In genomic region chr14:16248135-16248534, GRCm38 (mm10) we compare ENCODE assay signal across 9 mouse cellular contexts. TPM values are rescaled to one million over a fixed set of nuclear protein-coding genes. Genes with fewer than 3 reads are reported as not detected.
DNase-seq lines count a peak whose midpoint lies in the region; ATAC-seq and TF ChIP-seq lines count a peak whose summit lies in the region.
"Had no signal": no experiment of that assay in that cellular context is flagged by ENCODE, and none has a peak within 500 bp of the region (broad histone marks: within the 10 kb centered on the region; RNA-seq: fewer than 3 reads in every experiment).

No protein-coding gene starts in this region.

- H3K9me3 ChIP-seq in lung, embryonic 14.5 days (ENCODE audit: low read depth, low read length): no peaks in the 10 kb centered on the region
- no peaks in the 10 kb centered on the region for H3K9me3 ChIP-seq in hindbrain, postnatal 0 days (ENCODE audit: low read length)
- H3K9me3 ChIP-seq in neural tube, embryonic 15.5 days (replicated peaks): no peaks in the 10 kb centered on the region

- H3K27me3 ChIP-seq in lung, embryonic 14.5 days (ENCODE audit: insufficient read depth, low read length): no peaks in the 10 kb centered on the region
- no peaks in the 10 kb centered on the region for H3K27me3 ChIP-seq in hindbrain, postnatal 0 days (ENCODE audit: insufficient read depth, low read length)
- H3K27me3 ChIP-seq in neural tube, embryonic 15.5 days (replicated peaks): no peaks in the 10 kb centered on the region
- no peaks in the 10 kb centered on the region for H3K27me3 ChIP-seq in thymus, adult 2 months (ENCODE audit: control insufficient read depth, insufficient read depth, low read length)

- ATAC-seq in lung, embryonic 14.5 days (ENCODE audit: insufficient read depth): no peak
- no peak for ATAC-seq in hindbrain, postnatal 0 days
- ATAC-seq in neural tube, embryonic 15.5 days (ENCODE audit: low FRiP score): no peak

- no peak for TF ChIP-seq POLR2A in lung, adult 2 months (IDR thresholded peaks at IDR 0.05; ENCODE audit: borderline replicate concordance, extremely low read depth, low read depth, low read length)
- no peak for TF ChIP-seq POLR2A in thymus, adult 2 months (IDR thresholded peaks at IDR 0.05; ENCODE audit: control insufficient read depth, extremely low read depth, insufficient read depth, low read length, poor library complexity)

- no peaks in the 10 kb centered on the region for H3K36me3 ChIP-seq in lung, embryonic 14.5 days (ENCODE audit: insufficient read depth)
- no peaks in the 10 kb centered on the region for H3K36me3 ChIP-seq in hindbrain, postnatal 0 days (ENCODE audit: insufficient read depth, low read length)
- no peaks in the 10 kb centered on the region for H3K36me3 ChIP-seq in neural tube, embryonic 15.5 days
- no peaks in the 10 kb centered on the region for H3K36me3 ChIP-seq in thymus, adult 2 months (ENCODE audit: control insufficient read depth, insufficient read depth, low read length)

- no peak overlapping the region for H3K9ac ChIP-seq in lung, embryonic 14.5 days
- H3K9ac ChIP-seq in hindbrain, postnatal 0 days (replicated peaks; ENCODE audit: low read length): no peak overlapping the region
- no peak overlapping the region for H3K9ac ChIP-seq in neural tube, embryonic 15.5 days (replicated peaks)

- intact Hi-C loops in gastrocnemius, adult 2 months (cut with DNase I): loop anchor here (2.0 kb wide), 1 partner anchor 117 kb away; the partner anchor contains the start of gene Top2b

- peak overlapping the region; percentile 93 for H3K4me3 ChIP-seq in gastrocnemius, adult 2 months
- peak overlapping the region; percentile 67; the same call in 1 of the 2 replicates for H3K4me3 ChIP-seq in lung, embryonic 14.5 days (ENCODE audit: low read depth, low read length)
- H3K4me3 ChIP-seq in lung, adult 2 months (replicated peaks; ENCODE audit: extremely low read depth, low read depth, low read length): no peak overlapping the region
- no peak overlapping the region for H3K4me3 ChIP-seq in hindbrain, postnatal 0 days (ENCODE audit: low read length)
- H3K4me3 ChIP-seq in neural tube, embryonic 15.5 days (replicated peaks): no peak overlapping the region
- no peak overlapping the region for H3K4me3 ChIP-seq in thymus, adult 2 months (ENCODE audit: control insufficient read depth, insufficient read depth, low read length)

- peak overlapping the region; percentile 100 for H3K27ac ChIP-seq in gastrocnemius, adult 2 months
- H3K27ac ChIP-seq in lung, embryonic 14.5 days (ENCODE audit: low read depth): no peak overlapping the region
- H3K27ac ChIP-seq in hindbrain, postnatal 0 days: no peak overlapping the region
- H3K27ac ChIP-seq in neural tube, embryonic 15.5 days (replicated peaks): no peak overlapping the region
- H3K27ac ChIP-seq in thymus, adult 2 months (ENCODE audit: control insufficient read depth, insufficient read depth, low read length): no peak overlapping the region

- WGBS in lung, embryonic 14.5 days: 66% methylated on average over 3 of the region's 3 CpGs
- 63% methylated on average over 3 of the region's 3 CpGs for WGBS in lung, adult 2 months
- 78% methylated on average over 3 of the region's 3 CpGs for WGBS in hindbrain, postnatal 0 days
- WGBS in neural tube, embryonic 15.5 days: 71% methylated on average over 3 of the region's 3 CpGs
- WGBS in thymus, adult 2 months: 96% methylated on average over 3 of the region's 3 CpGs

- H3K4me1 ChIP-seq in lung, embryonic 14.5 days (ENCODE audit: insufficient read depth): peaks cover 13% of the 10 kb centered on the region
- H3K4me1 ChIP-seq in lung, adult 2 months (ENCODE audit: control insufficient read depth, insufficient read depth, low read length): peaks cover 11% of the 10 kb centered on the region
- H3K4me1 ChIP-seq in hindbrain, postnatal 0 days (ENCODE audit: insufficient read depth, low read length): 0 out of 2 replicates have a peak, but pooled peaks cover 3% of the 10 kb centered on the region
- H3K4me1 ChIP-seq in neural tube, embryonic 15.5 days: peaks cover 19% of the 10 kb centered on the region
- 0 out of 2 replicates have a peak, but pooled peaks cover 2% of the 10 kb centered on the region for H3K4me1 ChIP-seq in thymus, adult 2 months (replicated peaks; ENCODE audit: control insufficient read depth, insufficient read depth, low read length)

- DNase-seq in gastrocnemius, adult 2 months: no peak
- DNase-seq in gastrocnemius, adult 18-20 months (ENCODE audit: low spot score): no peak
- DNase-seq in lung, embryonic 14.5 days: no peak
- DNase-seq in lung, adult 2 months: no peak
- no peak for DNase-seq in hindbrain, postnatal 0 days (ENCODE audit: low spot score)
- DNase-seq in thymus, adult 2 months: no peak
- DNase-seq in left cerebral cortex, adult 9 months (ENCODE audit: low spot score in 2 of 2): no peak
- DNase-seq: B cell, adult 2 months had no signal

- no peak for TF ChIP-seq CTCF in gastrocnemius, adult 2 months (IDR thresholded peaks at IDR 0.05)
- TF ChIP-seq CTCF in lung, embryonic 14.5 days (IDR thresholded peaks at IDR 0.05; ENCODE audit: low read depth): no peak
- TF ChIP-seq CTCF in lung, adult 2 months (IDR thresholded peaks at IDR 0.05; ENCODE audit: insufficient read depth, low read length): no peak
- no peak for TF ChIP-seq CTCF in hindbrain, postnatal 0 days (IDR thresholded peaks at IDR 0.05; ENCODE audit: low read depth)
- no peak for TF ChIP-seq CTCF in thymus, adult 2 months (IDR thresholded peaks at IDR 0.05; ENCODE audit: borderline replicate concordance, control insufficient read depth, extremely low read depth, insufficient read depth, low read length, poor library complexity)

- peak overlapping the region; percentile 86 for H3K4me2 ChIP-seq in lung, embryonic 14.5 days
- H3K4me2 ChIP-seq in hindbrain, postnatal 0 days (ENCODE audit: low read depth, low read length): peak overlapping the region; percentile 80
- peak overlapping the region; percentile 85; the same call in 1 of the 2 replicates for H3K4me2 ChIP-seq in neural tube, embryonic 15.5 days

RNA-seq across cellular contexts. Expression of gene Ngly1, which starts 0.9 kb away (rescaled TPM):
- 10 to 100 TPM; 46.7 to 52.5 TPM for total RNA-seq in gastrocnemius, adult 2 months (2021)
- 10 to 100 TPM; 41.7 to 47.7 TPM for total RNA-seq in gastrocnemius, adult 18-20 months (2021)
- polyA plus RNA-seq in lung, embryonic 14.5 days (2014; fragmentation: Nextera tagmentation; extraction: Ambion mirVana): 29.9 and 30.4 TPM in 2 replicates
- polyA plus RNA-seq in lung, adult 2 months (2012; rRNA removed): 23.1 and 37.3 TPM in 2 replicates
- 15.3 and 24.0 TPM in 2 replicates for total RNA-seq in hindbrain, postnatal 0 days (2014; rRNA removed)
- 27.6 and 30.4 TPM in 2 replicates for polyA plus RNA-seq in hindbrain, postnatal 0 days (2015; fragmentation: Nextera tagmentation; extraction: Ambion mirVana)
- polyA plus RNA-seq in neural tube, embryonic 15.5 days (2015; fragmentation: Nextera tagmentation; extraction: Ambion mirVana): 27.1 and 32.7 TPM in 2 replicates
- polyA plus RNA-seq in thymus, adult 2 months (2012; rRNA removed): 45.4 and 52.5 TPM in 2 replicates

RNA-seq across cellular contexts. Expression of gene Oxsm, which starts 1.5 kb away (rescaled TPM):
- 10 to 100 TPM in 1 of 2 experiments, 1 to 10 TPM in 1; 8.8 to 13.6 TPM for total RNA-seq in gastrocnemius, adult 2 months (2021)
- total RNA-seq in gastrocnemius, adult 18-20 months (2021): 10 to 100 TPM; 11.1 to 12.3 TPM
- polyA plus RNA-seq in lung, embryonic 14.5 days (2014; fragmentation: Nextera tagmentation; extraction: Ambion mirVana): 1.6 and 2.1 TPM in 2 replicates
- 3.9 and 7.3 TPM in 2 replicates for polyA plus RNA-seq in lung, adult 2 months (2012; rRNA removed)
- total RNA-seq in hindbrain, postnatal 0 days (2014; rRNA removed): 4.0 and 4.6 TPM in 2 replicates
- 1.4 and 1.7 TPM in 2 replicates for polyA plus RNA-seq in hindbrain, postnatal 0 days (2015; fragmentation: Nextera tagmentation; extraction: Ambion mirVana)
- 2.0 and 2.2 TPM in 2 replicates for polyA plus RNA-seq in neural tube, embryonic 15.5 days (2015; fragmentation: Nextera tagmentation; extraction: Ambion mirVana)
- 6.0 and 7.3 TPM in 2 replicates for polyA plus RNA-seq in thymus, adult 2 months (2012; rRNA removed)

Comparison
In these comparisons a context has a peak if more than half of its experiments do, and no peak if none do; other contexts are left out.
1. H3K4me3 ChIP-seq: peak in gastrocnemius, adult 2 months (single experiment) and lung, embryonic 14.5 days (single experiment); none in lung, adult 2 months (single experiment), hindbrain, postnatal 0 days (single experiment), neural tube, embryonic 15.5 days (single experiment) and thymus, adult 2 months (single experiment).
2. Peak in every context shown above with its lines, with median percentiles within 50 percentile points of each other: H3K4me2 ChIP-seq.